Mouse (Mus musculus): ENCODE measurements around the gene Slc28a1.
"Not testable (repeated sequence)": the region's sequence is repeated elsewhere in the genome, so short reads cannot be mapped to it uniquely, and the experiment has no call there.

The Slc28a1 gene

DNA sequence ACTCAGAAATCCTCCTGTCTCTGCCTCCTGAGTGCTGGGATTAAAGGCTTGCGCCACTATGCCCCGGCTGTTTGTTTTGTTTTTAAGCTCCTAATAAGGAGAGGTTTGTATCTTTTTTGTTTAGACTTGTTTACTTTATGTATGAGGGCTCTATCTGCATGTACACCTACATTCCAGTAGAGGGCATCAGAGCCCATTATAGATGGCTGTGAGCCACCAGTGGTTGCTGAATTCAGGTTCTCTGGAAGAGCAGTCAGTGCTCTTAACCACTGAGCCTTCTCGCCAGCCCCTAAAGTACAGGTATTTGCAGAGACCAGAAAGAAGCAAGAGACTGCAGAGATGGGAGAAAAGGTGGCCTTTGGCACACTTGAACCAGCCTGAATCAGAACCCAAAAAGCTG lies 52.5 kb downstream of the Slc28a1 start:
- no peak for DNase-seq (ENCODE audit: low read depth, low spot score)

DNA sequence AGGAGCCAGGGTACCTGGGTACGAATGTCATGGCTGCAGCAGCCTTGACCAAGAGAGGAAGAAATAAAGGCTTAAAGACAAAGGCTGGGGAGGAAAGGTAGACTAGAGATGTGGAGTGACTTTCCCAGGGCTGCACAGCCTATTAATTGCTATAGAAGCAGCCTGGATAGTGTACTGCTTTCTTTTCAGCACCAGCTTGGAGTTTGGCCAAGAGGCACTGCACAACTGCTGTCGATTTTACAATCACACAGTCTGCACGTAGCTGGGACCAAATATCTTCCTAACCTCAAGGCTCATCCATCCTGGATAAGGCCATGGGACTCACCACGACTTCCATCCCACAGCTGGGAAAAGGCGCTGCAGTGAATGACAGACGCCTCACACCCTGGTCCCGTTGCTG lies 54.8 kb downstream of the Slc28a1 start:
- DNase-seq (ENCODE audit: low read depth, low spot score) = no peak

DNA sequence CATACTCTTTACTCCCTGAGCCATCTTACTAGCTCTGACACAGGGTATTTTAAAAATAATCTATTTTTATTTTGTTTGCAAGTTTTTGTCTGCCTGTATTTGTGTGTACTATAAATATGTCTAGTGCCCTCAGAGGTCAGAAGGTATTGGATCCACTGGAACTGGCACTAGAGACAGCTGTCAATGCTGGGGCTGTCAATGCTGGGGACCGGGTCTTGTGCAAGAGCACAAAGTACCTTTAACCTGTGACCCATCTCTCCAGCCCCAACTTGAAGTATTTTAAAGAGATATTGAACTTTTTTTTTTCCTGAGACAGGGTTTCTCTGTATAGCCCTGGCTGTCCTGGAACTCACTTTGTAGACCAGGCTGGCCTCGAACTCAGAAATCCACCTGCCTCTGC lies 59.3 kb downstream of the Slc28a1 start:
- DNase-seq (ENCODE audit: low read depth, low spot score) = no peak

DNA sequence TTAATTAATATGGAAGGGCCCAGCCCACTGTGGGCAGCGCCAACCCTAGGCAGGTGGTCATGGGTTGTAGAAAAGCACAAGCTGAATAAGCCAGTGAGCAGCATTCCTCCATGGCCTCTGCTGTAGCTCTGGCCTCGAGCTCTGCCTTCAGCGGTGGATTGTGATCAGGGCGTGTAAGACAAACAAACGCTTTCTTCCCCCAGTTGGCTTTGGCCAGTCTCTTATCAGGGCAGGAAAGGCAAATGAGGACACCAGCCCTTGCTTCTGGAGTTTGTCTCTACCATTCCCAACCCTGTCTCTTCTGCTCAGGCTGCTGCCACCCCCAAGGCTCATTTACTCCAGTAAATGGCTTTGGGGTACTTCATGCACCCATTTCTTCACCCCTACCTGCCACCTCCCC lies 60.1 kb downstream of the Slc28a1 start:
- DNase-seq (ENCODE audit: low read depth, low spot score) = no peak

DNA sequence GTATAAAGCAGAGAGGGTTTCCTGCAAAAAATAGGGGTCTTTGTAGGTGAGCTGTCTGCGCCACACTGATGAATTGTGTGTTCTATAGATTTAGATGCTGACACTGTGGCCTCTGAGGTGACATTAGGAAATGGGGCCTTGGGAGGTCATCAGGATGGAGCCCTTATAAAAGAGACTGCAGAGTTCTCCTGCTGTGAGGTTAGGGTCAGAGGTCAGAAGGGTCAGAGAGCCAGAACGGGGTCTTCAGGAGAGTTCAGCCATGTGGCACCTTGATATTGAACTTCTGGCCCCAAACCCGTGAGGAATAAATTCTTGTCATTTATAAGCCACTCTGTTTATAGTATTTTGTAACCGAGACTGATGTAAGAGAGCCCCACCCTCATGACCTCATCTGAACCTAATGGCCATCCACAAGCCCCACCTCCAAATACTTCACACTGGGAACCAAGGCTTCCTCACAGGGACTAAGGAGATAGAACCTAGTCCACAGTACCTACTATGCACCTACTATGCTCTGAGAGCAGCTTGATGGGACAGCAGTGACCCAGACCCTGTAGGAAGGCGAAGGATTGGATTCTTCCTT lies 61.7 kb downstream of the Slc28a1 start:
- DNase-seq (ENCODE audit: low read depth, low spot score) = no peak

DNA sequence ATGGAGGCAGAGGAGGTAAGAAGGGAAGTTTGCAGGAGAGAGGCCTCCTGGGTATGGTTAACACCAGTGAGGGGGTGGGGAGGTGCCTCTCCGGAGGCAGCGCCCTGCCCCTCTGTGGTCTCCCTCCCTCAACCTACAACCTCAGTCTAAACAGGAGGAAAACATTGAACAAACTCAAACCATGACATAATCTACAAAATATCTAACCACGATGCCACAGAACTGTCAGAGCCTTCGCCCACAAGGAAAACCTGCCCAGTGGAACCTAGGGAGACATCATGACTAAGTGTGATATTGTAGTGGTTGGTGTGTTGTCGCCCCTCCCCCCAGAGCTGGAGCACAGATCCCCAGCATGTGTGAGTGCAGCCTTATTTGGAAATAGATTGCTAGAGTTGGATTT lies 64.9 kb downstream of the Slc28a1 start:
- no peak for DNase-seq (ENCODE audit: low read depth, low spot score)

DNA sequence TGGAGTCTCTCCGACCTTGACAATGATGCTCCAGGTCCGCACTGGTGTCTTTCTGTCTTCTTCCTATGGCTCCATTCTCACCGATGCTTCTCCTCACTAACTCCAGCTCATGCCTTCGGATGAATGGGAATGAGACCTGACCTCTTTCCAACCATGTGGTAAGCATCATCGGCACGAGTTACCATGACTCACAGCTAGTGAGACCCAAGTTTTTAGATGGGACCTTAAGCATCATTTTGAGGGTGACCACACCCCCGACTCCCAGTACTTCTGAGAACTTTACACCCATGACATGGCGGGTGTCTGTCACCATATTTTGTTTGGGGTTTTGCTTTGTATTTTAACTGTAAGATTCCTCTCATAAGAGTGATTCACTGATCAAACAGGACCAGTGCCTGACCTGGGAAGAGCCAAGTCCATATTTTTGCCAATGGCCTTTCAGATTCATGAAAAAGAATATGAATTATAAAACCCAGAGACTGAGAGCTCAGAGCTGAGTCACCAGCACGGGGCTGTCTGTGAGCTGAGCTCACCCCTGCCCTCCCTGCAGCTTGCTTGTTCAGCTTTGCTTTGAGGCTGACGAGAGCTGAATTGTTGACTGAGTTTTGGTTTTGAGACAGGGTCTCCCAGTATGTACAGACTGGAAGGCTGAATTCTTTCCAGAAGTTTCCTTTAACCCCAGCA lies 68.0 kb downstream of the Slc28a1 start:
- no peak for DNase-seq (ENCODE audit: low read depth, low spot score)

DNA sequence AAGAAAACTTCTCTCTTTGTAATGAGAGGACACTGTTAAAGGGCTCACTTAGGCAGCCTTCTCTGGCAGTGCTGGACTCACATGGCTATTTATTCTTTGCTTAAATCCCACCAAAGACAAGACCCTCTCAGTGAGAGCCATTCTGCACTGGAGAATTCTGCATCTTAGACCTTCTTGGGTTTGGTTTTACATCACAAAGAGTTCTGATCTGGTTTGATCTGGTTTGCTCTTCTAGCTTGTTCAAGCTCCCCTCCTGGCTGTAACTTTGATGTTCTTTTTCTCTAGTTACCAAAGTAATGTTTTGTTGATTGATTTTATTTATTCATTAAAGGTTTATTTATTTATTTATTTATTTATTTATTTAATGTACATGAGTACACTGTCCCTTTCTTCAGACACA lies 68.6 kb downstream of the Slc28a1 start:
- no peak for DNase-seq (ENCODE audit: low read depth, low spot score)

DNA sequence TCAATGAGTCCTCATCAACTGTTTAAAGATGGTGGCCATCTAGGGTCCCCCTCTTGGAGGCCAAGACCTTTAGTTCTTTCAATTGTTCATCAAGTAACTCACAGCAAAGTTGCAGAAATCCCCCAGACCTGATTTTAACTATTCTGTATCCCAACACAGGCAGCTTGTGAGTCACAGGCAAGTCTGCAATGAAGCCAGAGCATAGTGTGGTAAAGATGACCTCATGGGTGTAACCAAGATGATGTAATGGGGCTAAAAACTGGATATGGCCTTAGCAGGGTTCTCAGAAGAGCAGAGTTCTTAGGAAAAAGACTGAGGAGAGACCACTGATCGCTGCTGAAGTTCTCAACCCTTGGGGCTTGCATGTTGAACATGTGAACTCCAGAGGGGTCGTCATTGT lies 69.5 kb downstream of the Slc28a1 start:
- DNase-seq (ENCODE audit: low read depth, low spot score) = no peak

DNA sequence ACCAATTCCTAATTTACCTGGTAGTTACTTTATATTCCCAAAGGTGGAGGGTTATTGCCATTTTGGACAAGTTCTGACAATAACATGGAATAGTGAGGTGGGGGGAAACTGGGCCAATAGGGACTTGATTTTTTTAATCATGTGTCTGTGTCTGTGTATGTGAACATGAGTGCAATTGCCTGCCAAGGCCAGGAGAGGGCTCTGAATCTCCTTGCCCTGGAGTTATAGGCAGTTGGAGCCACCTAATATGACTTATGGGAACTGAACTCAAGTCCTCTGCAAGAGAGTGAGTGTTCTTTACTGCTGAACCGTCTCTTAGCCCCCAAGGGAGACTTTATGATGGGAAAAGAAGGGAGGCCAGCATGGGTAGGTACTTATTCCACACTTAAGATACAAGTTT lies 70.1 kb downstream of the Slc28a1 start:
- no peak for DNase-seq (ENCODE audit: low read depth, low spot score)

DNA sequence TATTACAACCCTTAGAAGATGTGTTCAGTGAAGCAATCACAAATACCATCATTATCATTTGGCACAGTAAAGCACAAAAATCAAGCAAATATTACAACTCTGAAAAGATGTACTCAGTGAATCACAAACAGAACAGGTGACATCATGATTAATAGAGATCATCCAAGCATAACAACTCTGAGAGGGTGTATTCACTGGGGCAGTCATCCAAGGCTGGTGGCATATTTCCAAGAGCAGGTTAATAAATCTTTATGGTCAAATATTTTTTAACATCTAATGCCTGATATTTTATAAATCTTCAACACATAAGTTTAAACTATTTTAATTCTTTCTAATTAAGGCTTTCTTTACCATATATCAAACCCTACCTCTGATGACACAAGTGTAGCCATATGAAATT lies 71.4 kb downstream of the Slc28a1 start:
- not testable (repeated sequence) for DNase-seq (ENCODE audit: low read depth, low spot score)

DNA sequence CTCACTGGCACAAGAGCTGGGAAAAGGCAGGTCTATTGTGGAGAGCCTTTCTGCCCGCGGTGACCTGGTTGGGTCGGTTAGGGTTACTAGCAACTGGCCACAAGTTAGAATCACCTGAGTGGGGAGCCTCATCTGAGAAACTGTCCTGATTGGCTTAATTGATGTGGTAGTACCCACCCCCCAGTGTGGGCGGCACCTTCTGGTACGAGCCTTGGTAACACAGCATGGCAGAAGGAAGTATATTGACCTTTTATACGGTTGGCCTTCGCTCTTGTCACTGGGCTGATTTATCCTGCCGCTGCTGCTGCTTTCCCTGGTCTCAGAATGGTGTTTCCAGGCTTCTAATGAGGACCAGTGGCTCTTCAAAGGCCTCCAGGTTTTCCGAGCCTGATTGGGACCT lies 74.6 kb downstream of the Slc28a1 start:
- DNase-seq (ENCODE audit: low read depth, low spot score) = no peak

DNA sequence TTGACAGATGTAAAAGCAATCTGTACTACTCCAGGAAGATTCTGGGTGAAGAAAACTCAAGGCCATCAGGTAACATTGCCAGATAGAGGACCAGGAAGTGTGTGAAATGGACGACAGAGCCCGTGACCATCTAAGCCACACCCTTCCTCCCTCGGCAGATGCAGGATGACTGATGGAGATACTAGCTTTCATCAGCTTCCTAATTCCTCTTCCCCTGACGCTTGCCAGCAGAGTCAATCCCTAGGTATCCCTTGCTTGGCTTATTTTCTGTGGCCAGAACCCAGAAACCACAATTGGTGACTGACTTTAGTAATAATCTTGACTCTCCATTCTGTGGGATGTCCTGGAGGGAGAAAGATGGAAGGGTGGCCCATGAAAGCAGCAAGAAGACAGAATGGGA lies 80.9 kb downstream of the Slc28a1 start:
- no peak for DNase-seq (ENCODE audit: low read depth, low spot score)

DNA sequence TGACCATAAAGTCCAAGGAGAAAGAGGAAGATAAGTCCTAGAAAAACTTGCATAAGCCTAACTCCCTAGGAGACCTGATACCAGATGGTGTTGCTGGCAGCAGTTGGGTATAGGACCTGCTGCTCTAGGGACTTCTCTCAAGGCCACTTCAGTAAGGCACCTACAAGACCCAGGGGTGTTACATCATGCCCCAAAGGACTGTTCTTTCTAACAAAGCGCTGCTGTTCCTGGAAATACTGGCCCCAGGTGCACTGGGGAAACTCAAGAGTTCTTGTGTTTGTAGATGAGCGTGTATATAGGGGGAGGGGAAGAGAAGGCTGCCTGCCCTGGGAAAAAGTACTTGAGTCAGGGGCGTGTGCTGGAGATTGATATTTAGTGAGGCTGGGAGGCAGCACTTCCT lies 82.2 kb downstream of the Slc28a1 start:
- no peak for DNase-seq (ENCODE audit: low read depth, low spot score)

DNA sequence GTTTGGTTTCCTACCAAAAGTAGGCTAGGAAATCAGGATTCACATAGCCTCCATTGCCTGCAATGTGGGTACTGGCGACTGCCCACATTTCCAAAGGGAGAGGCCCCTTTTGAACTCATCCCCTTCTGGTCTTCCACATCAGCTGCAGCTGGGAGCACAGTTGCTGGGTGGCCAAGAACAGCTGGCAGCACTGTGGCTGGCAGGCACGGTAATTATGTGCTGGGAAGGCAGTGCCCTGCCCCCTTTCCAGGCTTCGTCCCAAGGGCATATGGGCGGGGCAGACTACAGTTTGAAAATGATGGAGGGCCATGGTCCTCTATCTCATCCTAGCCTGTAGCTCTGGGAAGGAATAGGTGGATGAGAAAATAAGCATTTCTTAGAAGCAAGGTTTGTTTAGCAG lies 83.9 kb downstream of the Slc28a1 start:
- no peak for DNase-seq (ENCODE audit: low read depth, low spot score)

DNA sequence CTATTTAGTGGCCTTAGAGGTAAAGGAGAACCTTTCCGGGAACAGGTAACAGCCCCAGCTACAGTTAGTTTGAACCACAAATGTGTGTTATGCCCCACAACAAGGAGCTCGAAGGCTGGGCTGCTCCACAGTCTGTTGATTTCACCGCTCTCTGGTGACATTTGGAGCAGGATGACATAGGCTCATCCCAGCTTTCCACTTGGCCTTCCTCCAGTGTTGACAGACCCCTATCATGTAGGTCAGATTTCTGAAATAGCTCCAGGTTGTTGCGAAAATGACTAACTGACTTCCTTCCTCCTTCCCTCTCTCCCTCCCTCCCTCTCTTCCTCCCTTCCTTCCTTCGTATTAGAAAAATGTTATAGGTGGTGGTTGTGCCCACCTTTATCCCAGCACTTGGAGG lies 84.5 kb downstream of the Slc28a1 start:
- DNase-seq (ENCODE audit: low read depth, low spot score) = no peak

DNA sequence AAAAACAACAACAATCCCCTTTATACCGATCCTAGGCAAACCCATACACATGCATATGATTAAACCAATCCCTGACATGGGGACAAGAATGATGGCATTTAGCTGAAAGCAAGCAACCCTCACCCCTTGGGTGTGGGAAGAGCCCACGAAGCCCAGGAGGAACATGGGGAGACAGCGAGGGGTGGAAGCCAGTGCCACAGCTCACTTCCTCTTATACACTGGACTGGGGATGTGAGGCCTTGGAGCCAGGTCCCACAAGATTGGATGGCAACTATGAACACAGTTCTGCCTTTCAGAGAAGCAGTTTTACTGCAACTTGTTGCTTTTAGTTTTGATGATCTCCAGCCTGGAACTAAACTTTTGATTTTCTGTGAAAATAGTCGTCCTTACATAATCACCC lies 85.2 kb downstream of the Slc28a1 start:
- no peak for DNase-seq (ENCODE audit: low read depth, low spot score)

DNA sequence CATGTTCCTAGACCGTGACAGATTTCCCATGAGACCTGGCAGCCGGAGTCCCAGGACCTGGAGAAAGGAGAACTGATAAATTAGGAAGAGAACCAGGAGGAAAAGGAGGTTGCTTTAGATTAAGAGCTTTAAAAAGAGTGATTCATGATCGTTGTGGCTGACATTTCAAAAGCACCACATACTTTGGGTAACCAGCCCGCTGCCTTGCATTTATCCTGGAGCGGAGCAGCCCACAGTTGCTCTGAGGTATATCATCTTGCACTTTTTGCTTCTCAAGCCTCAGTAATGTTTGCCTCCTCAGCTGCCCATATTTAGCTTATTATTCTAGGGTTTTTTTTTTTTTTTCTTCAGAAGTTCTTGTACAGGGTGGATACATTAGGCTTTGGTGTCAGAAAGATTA lies 87.8 kb downstream of the Slc28a1 start:
- DNase-seq (ENCODE audit: low read depth, low spot score) = no peak

DNA sequence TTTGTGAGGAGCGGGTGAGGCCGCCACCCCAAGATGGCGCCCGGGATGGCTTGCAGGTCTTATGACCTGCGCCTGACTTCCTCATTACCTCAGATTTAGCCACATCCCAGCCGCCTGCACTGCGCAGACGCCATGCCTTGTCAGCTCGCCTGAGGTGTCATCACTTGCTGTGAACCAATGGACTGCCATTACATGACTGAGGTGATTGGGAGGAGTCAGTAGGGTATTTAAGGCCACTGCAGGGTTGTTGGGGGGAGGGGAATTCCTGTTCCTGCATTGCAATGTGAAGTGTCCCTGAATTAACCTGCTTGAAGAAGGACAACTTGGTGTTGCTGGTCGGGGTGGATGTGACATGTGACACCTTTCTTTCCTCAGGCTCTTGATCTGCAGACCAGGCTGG lies 89.0 kb downstream of the Slc28a1 start:
- peak; percentile 45 for DNase-seq (ENCODE audit: low read depth, low spot score)

DNA sequence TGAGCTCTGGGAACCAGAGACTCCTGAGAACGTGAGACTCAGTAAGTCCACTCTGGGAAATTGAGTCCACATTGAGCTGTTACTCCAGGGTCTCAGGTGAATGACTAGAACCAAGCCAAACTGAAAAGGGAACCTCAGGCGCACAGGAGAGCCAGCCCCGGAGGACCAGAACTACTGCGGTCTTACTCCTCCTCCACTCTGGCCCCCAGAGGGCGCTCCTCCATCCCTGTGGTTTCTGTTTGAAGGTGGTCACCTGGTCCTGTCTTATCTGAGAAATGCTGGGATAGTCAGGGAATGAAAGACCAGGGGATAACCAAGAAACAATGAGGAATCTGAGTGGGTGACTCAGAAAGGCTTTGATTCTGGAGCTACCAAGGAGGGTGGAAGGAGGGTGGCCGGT lies 94.3 kb downstream of the Slc28a1 start:
- peak; percentile 61 for DNase-seq (ENCODE audit: low read depth, low spot score)

DNA sequence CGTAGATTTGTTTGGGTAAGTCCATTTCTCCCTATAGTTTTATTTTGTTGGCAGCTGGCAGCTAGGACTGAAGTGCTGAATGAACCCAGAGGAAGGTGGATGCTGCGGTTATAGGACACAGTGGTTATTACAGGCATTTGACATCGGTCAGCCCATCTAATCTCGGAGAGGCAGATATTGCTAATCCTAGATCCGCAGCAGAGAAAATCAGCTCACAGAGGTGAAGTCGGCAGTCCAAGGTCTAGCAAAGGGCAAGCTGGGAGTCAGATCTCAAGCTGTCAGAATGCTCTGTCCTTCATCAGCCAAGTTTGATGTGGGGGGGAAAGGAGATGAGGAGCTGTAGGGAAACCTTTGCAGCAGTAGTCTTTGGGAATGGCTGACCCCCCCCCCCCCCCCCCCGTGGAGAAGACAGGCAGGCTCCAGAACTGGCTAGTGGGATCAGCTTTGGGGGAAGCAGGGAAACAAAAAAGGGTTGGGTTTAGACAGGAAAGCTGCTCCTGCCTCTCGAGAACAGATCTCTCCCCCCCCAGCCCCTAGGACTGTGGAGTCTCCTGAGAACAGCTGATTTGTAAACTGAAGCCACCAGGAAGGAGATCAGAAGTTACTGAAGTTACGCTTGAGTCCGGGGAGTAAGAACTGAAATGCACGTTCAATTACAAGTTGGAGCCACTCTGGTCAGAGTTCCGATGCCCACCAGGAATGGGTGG lies 95.5 kb downstream of the Slc28a1 start:
- DNase-seq (ENCODE audit: low read depth, low spot score) = no peak

DNA sequence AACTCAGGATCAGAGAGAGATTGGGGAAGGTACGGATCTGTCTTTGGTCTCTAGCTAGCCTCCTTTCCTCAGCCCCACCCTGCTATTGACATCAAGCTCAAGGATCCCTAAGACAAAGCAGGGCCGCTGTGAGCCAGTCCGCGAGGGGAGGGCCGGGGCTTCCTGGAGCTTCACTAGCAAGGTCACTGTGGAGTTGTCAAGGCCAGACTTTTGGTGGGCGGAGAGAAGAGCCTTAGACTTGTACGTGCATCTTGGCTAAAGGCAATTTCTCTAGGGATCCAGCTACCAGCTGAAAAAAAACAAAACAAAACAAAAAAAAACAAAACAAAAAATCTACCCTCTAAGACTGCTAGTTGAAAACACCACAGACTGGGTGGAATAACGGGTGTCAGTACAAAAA lies 97.2 kb downstream of the Slc28a1 start:
- peak; percentile 48 for DNase-seq (ENCODE audit: low read depth, low spot score)

DNA sequence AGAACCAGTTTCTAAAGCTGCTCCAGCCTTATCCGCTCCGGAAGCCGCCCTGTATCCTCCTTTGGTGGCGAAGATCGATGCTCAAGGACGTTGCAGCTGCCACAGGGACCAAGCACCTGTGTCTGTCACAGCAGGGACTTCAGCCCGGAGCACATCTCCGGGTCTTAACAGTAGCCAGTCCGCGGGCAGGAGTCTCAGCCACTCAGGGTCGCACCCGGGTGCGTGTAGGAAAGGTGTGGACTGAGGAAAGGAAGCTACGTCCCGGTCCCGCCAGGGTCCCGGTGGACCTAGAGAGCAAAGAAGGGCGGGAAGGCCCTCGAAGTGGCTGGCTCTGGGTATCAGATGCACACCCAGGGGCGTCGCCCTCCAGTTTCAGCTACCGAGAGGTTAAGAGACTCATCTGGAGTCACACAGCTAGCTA lies 97.7 kb downstream of the Slc28a1 start:
- DNase-seq (ENCODE audit: low read depth, low spot score) = peak; percentile 48

All from WW6 (cell line).